Mouse (Mus musculus): ENCODE measurements around the gene Clca2. TPM values are rescaled to one million over a fixed set of nuclear protein-coding genes. Genes with fewer than 3 reads are reported as not detected.
"Not testable (repeated sequence)": the region's sequence is repeated elsewhere in the genome, so short reads cannot be mapped to it uniquely, and the experiment has no call there.

The Clca2 gene
- total RNA-seq, 2 experiments from 2014 or later = 0.38 to 0.64 TPM

- intact Hi-C loops (cut with DNase I; ENCODE audit: low total_unique reads) = no loop called here
Measured at GRCm38 (mm10) chr3:145101891-145102555, 2.8 kb upstream of the Clca2 start.

GRCm38 (mm10) chr3:145087857-145088598, 11.2 kb downstream of the Clca2 start:
- no peak for DNase-seq
- intact Hi-C loops (cut with DNase I; ENCODE audit: low total_unique reads) = no loop called here

More at GRCm38 (mm10) chr3:145101891-145102555, 2.8 kb upstream of the Clca2 start:
- DNase-seq = no peak

GRCm38 (mm10) chr3:145086180-145086579, 13.1 kb downstream of the Clca2 start:
- no peak for DNase-seq
- intact Hi-C loops (cut with DNase I; ENCODE audit: low total_unique reads) = no loop called here

- intact Hi-C loops (cut with DNase I; ENCODE audit: low total_unique reads) = no loop called here
Measured at GRCm38 (mm10) chr3:145083081-145083480, 16.2 kb downstream of the Clca2 start.

GRCm38 (mm10) chr3:145080904-145081303, 18.3 kb downstream of the Clca2 start:
- intact Hi-C loops (cut with DNase I; ENCODE audit: low total_unique reads) = no loop called here
- no peak for DNase-seq

More at GRCm38 (mm10) chr3:145083081-145083480, 16.2 kb downstream of the Clca2 start:
- DNase-seq = no peak

GRCm38 (mm10) chr3:145078405-145078804, 20.8 kb downstream of the Clca2 start:
- intact Hi-C loops (cut with DNase I; ENCODE audit: low total_unique reads) = no loop called here
- DNase-seq = no peak

GRCm38 (mm10) chr3:145072339-145072738, 26.9 kb downstream of the Clca2 start:
- intact Hi-C loops (cut with DNase I; ENCODE audit: low total_unique reads) = no loop called here
- DNase-seq = no peak

GRCm38 (mm10) chr3:145068964-145069363, 30.3 kb downstream of the Clca2 start:
- no peak for DNase-seq
- intact Hi-C loops (cut with DNase I; ENCODE audit: low total_unique reads) = no loop called here

GRCm38 (mm10) chr3:145055138-145055537, 44.1 kb downstream of the Clca2 start:
- intact Hi-C loops (cut with DNase I; ENCODE audit: low total_unique reads); DNase-seq: not testable (repeated sequence)

- no peak for DNase-seq
Measured at GRCm38 (mm10) chr3:145049820-145050219, 49.4 kb downstream of the Clca2 start.

GRCm38 (mm10) chr3:145038813-145039212, 60.4 kb downstream of the Clca2 start:
- intact Hi-C loops (cut with DNase I; ENCODE audit: low total_unique reads) = no loop called here

More at GRCm38 (mm10) chr3:145049820-145050219, 49.4 kb downstream of the Clca2 start:
- intact Hi-C loops (cut with DNase I; ENCODE audit: low total_unique reads) = no loop called here

GRCm38 (mm10) chr3:145032676-145033075, 66.6 kb downstream of the Clca2 start, which contains the start of gene Clca1:
Gene Clca1 (minus strand): TSS chr3:145032776.
- no peak for DNase-seq
- intact Hi-C loops (cut with DNase I; ENCODE audit: low total_unique reads) = no loop called here

More at GRCm38 (mm10) chr3:145038813-145039212, 60.4 kb downstream of the Clca2 start:
- no peak for DNase-seq

GRCm38 (mm10) chr3:145028036-145028435, 71.2 kb downstream of the Clca2 start:
- intact Hi-C loops (cut with DNase I; ENCODE audit: low total_unique reads) = loop anchor here (10.0 kb wide), 1 partner anchor 203 kb away; no protein-coding TSS in a partner anchor
- DNase-seq = no peak

GRCm38 (mm10) chr3:145026750-145027149, 72.5 kb downstream of the Clca2 start:
- intact Hi-C loops (cut with DNase I; ENCODE audit: low total_unique reads) = loop anchor here (10.0 kb wide), 1 partner anchor 202 kb away; no protein-coding TSS in a partner anchor
- DNase-seq = no peak

Other genes starting within 250 kb of the Clca2 start
- gene Clca4b, start 166.9 kb downstream of the Clca2 start, total RNA-seq (2021) = not detected
- not detected for gene Clca4a, start 124.4 kb downstream of the Clca2 start, total RNA-seq (2021)
- gene Clca1, start 66.7 kb downstream of the Clca2 start, total RNA-seq (2021) = not detected
- gene Odf2l, start 19.1 kb upstream of the Clca2 start, total RNA-seq (2021) = 1 to 10 TPM; 6.4 to 7.0 TPM
- gene Col24a1, start 193.0 kb upstream of the Clca2 start, total RNA-seq (2021) = 1 to 10 TPM; 3.6 to 3.9 TPM